Mouse (Mus musculus) ovary, postnatal 36 days (tissue): Measurements from ENCODE around the gene Exosc1.

ENCODE experiments used
- DNase-seq: peaks from one replicate; pipeline ENCODE4 v3.0.0; 2022; ENCODE audit warnings: low spot score, mixed read lengths

Gene Exosc1

DNA sequence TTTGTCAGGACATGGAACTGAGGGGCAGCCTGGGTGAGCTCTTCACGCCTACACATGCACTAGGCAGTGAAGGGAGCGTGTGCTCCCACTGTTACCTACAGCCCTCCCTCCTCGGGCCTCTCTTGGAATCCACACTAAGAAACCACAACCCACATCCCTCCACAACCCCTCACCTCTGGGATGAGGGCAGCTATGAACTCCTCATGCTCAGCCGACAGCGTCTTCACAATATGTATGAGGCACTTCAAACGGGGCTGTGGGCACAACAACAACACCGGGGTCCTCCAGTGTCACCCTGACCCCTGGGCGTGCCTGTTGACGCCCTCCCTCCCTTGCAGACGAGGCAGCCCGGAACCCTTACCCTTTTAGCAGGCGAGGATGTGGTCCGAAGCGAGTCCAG, 58.9 kb downstream of the Exosc1 start:
- DNase-seq = no peak
